Mouse (Mus musculus) right cerebral cortex, postnatal 25 days (tissue): ENCODE measurements around the gene Cpne6.
A peak's percentile ranks its signal among the peaks of the same experiment; 100 is the strongest.

Experiments
- DNase-seq: peaks from one replicate; pipeline ENCODE4 v3.0.0; 2022

Cpne6 gene

DNA sequence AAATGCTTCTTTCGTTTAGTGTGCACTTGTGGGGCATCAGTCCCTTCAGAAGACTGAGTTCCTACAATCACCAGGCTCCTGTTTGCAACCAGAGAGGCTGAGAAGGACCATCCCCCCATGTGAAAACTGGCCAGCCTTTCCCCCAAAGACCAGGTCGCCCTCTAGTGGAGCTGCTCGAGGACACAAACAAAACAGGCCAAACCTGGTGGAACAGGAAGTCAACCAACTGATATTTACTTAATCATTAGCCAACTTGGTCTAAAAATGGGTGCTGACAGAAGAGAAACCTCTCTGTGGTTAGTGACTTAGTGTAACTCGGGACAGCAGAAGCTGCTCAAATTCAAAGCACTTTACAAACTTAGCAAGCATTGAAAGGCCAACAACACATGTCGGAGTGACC is 46.8 kb downstream of the Cpne6 start:
- peak; percentile 50 for DNase-seq

DNA sequence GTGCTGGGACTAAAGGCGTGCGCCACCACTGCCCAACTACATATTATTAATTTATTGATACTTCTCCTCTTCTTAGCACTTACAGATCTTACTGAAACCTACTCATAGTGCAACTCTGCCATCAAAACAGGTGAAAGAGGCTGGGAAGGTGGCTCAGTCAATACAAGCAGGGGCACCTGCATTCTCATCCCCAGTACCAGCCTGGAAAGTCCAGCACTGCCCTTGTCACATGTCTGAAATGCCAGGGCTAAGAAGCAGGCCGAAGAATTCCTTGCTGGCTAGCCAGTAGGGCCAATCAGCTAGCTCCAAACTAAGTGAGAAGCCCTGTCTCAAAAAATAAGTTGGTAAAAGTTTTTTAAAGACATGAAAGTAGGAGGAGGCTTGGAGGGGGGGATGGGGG is 47.3 kb downstream of the Cpne6 start:
- DNase-seq: no peak

DNA sequence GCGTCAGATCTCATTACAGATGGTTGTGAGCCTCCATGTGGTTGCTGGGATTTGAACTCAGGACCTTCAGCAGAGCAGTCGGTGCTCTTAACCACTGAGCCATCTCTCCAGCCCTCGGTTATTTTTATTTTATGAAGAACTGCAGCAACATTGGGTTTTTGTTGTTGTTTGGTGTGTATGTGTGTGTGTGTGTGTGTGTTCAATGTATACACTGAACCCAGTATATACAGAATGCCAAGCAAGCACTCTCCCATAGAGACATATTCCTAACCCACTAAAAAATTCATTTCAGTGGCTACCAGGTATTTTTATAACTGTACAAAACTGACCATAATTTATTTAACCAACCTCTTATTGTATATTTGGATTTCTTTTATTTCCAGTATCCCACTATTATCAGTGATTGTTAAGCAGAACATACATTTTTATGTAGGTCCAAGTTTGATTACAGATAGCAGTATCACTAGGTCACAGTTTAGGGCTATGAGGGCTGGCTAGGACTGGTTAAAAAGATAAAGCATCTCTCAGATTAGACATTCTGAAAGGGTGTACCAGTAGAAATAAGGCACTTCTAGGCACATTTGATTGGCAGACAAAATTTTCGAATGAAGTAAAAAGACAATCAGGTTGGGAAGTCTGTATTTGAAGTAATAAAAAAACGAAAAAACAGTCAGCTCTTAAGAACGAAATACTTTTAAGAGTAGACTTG is 48.6 kb downstream of the Cpne6 start:
- DNase-seq: no peak

GRCm38 (mm10) chr14:55559799-55560201 is 49.6 kb downstream of the Cpne6 start, which contains the start of gene Dcaf11:
TSS of gene Dcaf11 (plus strand) at chr14:55560006.
- peak; percentile 87 for DNase-seq

DNA sequence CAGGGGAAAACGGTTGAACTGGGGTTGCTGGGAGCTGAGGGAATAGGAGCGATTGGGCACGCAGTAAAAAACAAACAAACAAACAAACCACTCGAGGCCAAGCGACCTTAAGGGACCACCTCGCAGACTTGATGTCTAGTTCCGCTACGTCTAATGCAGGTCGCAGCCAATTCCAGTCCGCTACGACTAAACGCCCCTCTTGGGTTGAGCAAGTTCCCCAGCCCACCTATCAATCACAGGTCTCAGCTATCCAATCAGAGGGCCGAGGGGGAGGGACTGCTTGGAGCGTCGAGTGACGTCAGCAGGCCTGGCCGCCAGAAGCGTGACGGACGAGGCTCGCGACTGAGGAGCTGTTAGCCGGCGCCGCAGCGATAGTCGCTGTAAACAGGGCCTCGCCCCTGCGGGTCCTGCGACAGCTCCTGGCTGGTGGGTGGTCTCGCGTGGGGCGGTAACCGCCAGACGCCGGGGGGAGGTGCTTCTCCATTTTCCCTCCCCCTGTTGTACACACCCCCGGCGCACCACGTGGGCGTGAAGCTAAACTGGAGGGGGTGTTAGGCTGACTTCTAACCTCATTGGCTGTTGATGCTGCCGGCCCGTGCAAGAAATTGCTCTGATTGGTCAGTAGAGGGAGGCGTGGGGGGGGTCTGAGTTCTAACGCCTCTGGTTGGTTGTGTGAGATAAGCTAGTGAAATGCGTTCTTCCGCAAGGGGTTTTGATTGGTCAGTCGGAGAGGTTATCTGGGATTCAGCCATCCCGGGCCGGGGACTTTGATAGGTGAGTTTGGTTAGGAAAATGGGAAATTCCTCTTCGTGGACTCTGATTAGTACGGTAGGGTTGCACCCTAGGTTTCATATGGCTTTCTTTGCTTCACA is 50.2 kb downstream of the Cpne6 start, which contains the start of gene A730061H03Rik:
A730061H03Rik (minus strand) TSS at position 205 of the 872 bp plus-strand sequence.
- DNase-seq: peak; percentile 98

DNA sequence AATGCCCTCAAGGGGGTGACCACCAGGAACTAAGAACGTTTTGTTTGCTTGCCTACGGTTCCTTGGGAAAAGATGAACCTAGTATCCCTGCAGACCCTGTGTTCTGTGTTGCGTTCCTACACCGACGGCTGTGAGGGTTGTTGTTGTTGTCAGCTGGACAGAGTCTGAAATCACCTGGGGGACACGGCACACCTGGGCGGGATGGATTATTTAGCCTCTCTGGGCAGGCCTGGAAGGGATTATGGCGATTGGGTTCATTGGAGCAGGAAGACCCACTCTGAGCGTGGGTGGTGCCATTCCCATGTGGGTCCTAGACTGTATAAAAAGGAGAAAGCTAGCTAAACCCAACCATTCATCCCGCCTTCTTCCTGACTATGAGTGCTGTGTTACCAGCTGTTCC is 51.6 kb downstream of the Cpne6 start:
- no peak for DNase-seq

DNA sequence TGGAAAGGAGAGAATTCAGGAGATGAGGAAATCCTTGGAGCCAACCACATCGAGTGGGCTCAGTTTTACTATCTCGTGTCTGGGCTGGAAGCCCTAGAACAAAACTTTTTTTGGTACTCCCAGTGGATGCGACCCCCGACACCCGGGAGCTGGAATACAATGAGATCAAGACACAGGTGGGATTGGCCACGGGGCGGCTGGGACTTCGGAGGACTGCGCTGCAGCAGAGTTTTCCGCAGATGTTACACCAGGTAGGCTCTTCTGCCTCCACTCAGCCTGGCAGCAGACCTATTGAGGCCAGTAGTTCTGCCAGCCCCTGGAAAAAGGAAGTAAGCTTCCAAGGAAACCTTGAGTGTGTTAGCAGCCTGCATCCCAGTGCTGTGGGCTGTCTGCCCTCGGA is 53.0 kb downstream of the Cpne6 start:
- no peak for DNase-seq

DNA sequence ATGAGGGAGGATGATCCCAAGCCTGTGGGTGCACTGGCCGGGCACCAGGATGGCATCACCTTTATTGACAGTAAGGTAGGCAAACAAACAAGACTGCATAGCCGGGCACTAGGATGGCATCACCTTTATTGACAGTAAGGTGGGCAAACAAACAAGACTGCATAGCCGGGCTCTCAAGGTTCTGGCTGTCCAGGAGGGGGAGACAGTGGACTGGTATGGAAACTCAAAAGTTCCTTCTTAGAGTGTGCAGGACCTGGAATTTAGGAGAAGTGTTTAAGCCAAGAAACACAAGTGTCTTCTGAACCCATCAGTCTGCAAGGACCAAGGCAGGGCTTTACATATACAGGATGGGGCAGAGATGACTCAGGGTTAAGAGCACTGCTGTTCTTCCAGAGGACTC is 55.5 kb downstream of the Cpne6 start:
- DNase-seq: no peak
